Mouse (Mus musculus): ENCODE results near the gene Cdc42se1.

Cdc42se1 gene

DNA sequence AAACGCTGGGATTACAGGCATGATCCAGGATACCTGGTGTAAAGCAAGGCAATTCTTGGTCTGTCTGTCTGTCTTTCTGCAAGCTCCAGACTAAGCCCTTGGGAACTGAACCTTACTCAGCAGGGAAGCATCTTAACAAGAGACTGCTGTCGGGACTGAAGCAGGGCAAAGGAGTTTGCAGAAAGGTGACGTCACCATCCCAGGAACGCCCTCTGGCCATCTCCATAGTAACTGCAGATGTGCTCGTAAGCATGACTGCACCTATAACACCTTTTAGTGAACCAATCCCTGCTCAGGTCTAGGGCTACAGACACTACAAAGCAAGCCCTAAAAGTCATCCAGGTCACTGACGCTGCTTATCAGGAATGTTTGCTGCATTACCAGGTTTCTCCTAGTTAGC lies 4.2 kb upstream of the Cdc42se1 start:
- in situ Hi-C loops (cut with MboI, MseI): no loop called here

DNA sequence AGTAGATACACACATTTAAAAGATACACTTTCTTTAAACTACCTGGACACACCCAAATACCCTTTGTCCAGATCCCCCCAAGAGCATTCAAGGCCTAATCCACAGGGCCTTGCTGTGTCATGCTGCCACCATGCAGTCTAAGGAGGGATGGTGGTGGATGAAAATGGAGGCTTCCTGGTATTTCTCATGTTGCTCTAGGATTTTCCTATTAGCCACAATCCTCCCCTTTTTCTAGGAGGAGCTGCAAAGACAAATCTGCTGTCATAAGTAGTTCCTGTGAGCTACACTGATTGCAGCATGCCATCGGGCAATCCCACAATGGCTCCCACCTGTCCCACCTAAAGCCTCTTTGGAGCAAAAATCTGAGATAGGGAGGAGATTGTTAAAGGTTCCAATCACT lies 1.3 kb upstream of the Cdc42se1 start:
- in situ Hi-C loops (cut with MboI, MseI): no loop called here

DNA sequence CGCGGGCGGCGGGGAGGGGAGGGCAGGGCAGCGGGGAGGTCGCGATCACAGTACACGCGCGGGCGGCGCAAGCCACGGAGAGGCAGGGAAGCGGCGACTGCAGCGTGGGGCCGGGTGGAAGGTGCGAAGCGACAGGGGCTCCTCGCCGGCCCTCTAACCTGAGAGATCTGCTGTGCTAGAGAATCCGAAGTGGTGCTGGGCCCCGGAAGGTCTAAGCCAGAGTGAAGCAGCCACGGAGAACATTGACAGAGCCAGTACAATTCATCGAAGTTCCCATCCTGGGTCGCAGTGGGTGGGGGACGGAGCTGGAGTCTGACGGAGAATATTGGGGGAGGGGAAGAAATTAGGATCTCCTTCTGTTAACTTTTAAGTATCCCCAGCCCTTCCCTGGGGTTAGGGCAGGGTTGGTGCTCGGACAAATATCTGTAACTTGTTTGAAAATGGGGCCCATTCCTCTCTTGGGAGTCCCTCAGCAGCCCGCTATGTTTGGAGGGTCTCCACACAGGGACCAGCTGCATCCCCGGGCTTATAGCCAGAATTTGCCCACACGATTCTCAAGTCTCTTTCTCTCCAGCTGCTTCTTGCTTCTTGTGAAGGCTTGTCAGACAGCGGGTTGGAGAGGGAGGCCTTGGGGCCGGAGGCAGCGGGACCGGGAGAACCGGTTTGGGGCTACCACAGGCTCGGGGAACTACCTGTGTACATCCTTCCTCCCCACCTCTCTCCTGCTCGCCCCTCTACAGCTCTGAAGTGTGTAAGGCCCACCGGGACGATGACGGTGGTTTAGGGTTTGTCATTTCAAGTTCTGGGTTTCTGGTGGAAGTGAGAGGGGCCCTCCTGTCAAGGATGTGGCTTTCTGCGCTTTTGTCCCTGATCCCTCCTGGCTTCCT lies 605 bp downstream of the Cdc42se1 start:
- in situ Hi-C loops (cut with MboI, MseI): no loop called here

DNA sequence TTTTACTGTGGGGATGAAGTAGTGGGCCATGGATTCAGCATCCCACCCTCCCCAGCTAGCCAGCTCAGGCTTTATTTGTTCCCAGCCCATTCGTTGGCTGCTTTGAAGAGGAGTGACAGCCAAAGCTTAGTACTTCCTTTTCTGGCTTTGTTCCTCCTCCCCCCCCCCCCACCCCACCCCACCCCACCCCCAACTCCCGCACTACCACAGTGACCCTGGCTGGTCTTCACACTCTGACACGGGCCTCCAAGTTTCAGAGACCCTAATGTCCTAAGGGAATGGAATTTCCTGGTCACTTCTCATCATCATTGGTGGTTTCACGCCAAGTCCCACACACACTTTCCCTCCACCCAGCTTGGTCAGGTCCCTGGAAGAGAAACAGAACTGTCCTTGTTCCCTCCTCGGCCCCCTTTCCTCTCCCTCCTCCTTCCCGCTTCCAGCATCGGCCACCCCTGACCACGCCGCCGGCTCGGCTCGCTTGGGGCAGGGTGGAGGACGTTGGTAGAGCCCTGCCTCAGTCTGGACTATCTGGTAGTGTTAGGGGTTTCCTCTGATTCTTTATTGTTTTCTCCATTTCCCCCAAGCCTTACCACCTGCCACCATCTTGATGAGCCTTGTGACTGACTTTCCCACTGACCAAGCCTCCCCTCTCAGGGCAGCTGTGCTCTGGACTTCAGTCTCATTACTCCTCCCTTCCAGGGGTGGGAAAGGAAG lies 1.4 kb downstream of the Cdc42se1 start:
- in situ Hi-C loops (cut with MboI, MseI): no loop called here

DNA sequence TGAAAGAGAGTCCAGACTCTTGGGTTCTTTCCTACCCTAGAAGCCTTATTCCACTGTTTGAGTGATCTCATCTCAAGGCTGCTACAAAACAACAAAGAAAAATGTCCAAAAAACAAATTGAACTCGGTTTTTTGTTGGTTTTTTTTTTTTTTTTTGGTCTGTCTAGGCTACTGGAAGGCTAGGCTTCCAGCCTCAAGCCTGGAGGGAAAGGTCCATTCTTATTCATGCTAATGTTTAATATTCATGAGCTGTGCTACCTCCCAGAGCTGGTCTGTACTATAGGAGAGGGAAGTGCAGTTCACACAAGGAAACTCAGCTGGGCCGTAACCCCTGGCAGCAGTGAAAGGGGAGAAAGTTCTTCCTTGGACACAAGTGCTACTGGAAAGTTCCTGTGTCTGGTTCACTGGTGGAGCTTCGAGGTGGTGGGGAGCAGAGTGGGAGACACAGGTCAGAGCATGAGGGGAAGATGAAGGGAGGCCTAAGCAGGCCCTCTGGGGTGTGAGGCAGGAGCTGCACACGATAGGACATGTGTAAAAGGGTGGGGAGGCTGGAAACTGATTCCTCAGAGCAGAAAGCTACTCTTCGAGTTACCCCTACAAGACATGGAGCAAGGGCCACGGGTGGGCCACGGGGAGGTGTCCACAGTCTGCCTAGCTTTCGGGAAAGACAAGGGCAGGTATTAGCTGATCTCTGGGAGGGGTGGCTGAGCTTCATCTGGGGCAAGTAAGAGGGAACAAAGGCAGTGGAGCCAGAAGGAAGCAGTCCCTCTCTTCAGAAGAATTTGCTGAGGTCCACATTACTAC lies 2.2 kb downstream of the Cdc42se1 start:
- in situ Hi-C loops (cut with MboI, MseI): no loop called here

DNA sequence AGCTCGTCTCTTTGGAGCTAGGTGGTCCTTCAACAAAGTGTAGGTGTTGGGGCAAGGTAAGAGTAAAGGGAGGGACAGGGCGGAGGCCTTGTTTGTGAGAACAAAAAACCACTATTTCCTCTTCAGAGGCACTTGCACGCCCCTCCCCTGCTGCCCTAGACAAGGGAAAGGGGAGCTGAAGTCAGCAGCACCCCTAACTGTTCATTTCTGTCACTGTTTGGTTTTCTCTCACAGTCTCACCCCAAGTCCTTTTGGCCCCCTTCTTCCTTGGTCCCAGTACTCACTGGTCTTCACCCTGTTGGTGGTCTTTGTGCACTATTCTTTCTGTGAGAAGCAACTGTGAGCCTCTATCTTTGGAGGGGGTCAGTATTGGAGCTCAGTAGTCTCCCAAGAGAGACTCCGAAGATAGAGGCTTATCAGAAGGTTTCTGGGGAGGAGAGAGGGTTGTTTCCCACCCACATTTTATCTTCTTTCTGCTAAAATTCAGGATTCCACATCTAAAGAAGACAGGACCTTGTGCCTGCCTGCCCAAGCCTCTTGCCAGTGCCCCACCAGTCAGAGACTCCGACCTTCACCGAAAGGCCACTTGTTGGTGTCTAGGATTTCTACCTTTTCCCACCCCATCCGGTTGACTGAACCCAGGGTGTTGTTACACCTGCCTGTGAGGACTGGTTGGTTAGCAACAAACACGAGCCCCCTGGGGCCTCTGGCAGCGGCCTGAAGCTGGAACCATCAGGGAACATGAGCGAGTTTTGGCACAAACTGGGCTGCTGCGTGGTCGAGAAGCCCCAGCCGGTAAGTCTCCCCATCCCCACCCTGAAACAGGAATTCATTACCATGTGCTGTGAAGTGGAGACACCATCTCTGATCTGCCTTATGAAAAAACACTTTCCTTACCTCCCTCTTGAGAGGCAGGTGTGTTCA lies 3.0 kb downstream of the Cdc42se1 start, which contains the start of gene Mllt11:
TSS of gene Mllt11 (minus strand) at position 874 of the 924 bp plus-strand sequence.
- in situ Hi-C loops (cut with MboI, MseI): no loop called here

DNA sequence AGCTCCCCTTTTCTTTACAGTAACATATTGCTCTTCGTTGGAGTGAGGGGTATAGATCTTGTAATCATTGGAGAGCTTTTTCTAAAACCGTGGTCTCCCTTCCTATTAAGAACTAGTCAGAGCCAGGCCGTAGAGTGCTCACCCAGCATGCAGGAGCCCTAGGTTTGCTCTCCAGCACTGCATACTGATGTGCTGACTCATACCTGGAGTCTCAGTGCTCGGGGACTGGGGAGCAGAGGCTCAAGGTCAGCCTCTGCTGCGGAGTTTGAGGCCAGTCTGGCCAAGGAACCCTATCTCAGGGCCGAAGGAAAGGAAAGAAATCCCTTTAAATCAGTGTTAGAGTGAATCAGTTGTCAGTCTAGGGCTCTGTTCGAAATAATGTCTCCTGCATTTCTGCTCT lies 4.2 kb downstream of the Cdc42se1 start:
- in situ Hi-C loops (cut with MboI, MseI): no loop called here

DNA sequence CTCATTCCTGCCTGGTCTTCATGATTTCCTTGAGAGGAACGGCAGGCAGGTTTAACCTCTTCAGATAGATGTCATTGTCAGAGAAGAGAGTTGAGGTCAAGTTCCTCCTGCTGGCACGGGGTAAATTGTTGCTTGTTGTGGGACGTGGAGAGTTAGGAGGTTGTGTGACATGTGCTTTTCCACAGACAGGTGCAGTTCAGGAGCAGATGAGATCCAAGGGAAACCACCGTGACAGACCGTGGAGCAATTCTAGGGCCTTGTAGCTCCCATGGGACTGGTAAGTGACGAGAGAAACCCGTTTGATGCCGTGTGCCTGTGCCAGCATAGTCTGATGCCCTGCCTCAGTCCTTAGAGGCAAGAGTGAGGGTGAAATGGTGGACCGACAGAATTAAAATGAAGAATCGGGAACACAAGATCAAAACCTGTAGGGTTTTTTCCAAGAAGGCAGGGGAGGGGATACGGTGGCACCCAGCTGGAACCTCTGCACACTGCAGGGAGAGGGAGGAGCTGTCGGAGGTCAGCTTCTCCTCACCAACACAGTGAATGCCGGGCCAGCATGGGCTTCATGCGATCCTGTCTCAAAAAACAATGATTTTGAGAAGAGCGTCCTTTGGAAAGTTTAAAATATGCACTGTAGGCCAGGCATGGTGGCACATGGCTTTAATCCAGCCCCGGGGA lies 4.9 kb downstream of the Cdc42se1 start:
- in situ Hi-C loops (cut with MboI, MseI): no loop called here

DNA sequence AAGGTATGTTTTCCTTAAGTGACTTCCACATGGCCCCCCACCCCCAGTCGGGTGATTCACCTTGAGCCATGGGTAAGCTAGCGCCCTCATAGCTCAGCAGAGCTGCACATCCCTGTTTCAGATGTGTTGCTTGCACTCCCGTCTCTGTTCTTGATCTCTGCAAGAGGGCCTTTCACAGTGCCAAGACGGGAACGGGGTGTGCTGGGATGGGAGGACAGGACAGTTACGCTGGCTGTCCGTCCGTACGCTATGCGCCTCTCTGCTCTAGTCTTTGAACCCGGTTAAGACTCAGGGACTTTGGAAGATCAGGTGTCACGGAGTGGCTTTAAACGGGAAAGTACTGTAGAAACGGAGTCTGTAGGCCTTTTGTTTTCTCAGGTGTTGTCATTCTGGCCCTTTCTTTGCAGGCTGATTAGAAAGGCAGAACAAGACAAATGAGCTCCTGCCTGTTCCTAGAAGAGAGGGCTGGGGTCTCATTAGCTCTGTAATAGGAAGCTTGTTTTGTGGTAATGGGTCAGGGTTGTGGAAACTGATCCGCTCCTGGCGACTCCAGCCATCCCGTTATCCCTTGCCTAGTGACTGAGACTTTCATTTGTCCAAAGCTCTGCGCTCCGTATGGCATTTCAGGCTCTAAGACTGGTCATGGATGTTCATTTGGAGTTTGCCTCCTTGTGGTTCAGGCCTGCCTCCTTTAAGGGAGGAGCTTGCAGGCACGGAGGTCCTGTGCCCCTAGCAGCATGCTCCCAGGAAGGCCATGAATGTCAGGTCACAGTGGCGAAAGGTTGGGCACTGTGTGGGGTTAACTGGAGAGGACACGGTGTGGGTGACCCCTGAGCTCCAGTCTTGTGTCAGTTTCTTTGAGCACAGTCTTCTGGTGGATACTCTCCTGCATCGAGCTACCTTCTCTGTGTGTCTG lies 7.1 kb downstream of the Cdc42se1 start:
- in situ Hi-C loops (cut with MboI, MseI): no loop called here

DNA sequence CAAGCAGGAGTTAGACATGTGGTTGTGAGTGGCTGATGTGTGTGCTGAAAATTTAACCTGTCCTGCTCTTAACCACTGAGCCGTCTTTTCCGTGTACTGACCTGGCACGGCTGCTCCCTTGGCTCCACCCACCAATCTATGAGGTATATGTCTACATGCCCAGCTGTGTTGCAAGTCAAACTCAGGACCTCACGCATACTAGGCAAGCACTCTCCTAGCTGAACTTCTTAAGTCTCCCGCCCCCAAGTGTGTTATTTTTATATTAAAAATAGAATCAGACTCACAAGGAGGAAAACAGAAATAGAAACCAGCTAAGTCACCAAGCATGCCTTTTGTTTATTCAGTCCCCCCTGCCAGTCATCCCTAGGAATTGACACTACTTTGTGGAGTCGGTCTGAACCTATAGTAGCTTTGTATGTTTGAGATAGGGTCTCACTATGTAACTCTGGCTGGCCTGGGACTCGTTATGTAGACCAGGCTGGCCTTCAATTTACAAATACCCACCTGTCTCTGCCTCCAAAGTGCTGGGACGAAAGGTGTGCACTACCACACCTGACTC lies 9.1 kb downstream of the Cdc42se1 start:
- in situ Hi-C loops (cut with MboI, MseI): no loop called here

DNA sequence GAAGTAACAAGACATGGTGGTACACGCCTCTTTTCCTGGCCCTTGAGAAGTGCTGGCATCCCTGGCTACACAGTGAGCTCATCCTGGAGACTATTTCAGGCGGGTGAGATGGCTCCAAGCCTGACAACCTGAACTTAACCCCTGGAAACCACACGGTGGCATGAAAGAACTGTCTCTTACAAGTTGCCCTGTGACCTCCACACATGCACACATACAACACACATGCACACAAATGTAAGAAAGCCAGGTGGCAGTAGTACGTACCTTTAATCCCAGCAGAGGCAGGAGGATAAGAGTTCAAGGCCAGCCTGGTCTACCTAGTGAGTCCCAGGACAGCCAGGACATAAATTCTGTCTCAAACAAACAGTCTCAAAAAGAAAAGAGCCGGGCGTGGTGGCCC lies 10.5 kb downstream of the Cdc42se1 start:
- in situ Hi-C loops (cut with MboI, MseI): no loop called here

DNA sequence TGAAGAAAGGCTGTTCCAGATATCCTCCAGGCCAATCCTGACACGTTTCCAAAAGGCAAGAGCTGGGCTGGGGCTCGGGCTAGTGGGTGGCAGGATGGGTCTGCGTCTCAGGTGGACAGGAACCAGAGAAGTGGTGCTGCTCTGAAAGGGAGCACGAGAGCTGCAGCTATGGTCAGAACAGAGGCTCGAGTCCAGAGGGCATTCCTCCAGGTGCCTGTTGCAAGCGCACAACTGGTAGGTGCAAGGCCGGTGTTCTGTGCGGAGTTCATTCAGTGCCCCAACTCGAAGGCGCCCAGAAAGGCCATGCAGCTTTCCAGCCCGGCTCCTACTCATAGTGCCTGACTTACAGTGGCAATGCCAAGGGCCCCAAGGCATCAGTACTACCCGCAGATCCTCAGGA lies 11.4 kb downstream of the Cdc42se1 start:
- in situ Hi-C loops (cut with MboI, MseI): no loop called here

DNA sequence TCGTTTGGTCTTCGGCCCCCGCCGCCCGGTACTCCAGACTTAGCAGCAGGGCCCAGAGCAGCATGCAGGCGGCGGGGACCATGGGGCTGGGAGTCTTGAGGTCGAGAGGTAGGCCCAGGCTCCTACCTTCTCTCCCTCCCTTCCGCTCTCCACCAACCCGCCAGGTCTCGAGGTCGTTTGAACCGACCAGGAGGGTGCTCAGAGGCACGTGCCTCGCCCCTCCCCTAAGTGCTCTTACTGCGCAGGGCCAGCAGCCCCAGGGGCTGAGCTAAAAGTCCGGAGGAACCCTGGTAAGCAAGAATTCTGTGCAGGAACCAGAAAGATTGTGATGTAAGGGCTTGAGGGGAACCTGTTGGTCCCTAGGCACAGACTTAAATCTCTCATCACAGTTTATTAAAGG lies 12.4 kb downstream of the Cdc42se1 start:
- in situ Hi-C loops (cut with MboI, MseI): no loop called here

DNA sequence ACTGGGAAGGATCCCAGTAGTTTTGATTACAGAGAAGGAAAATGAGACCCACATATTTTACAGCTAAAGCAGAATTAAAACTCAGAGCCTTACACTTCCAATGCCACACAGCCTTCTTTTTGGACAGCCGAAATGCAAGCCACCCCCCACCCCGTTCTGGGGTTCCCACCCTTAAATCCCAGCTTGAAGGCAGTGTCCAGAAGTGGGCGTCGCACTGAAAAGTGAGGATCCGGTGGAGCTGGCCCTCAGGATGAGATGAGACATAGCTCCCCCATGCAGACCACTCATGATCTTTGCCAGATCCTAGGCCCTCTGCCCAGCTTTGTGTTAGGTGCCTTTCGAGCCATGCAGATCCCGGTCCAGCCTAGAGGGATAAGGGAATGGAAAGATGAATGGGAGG lies 13.0 kb downstream of the Cdc42se1 start, which contains the start of gene Gm128:
TSS of gene Gm128 (minus strand) at position 101 of the 400 bp plus-strand sequence.
- in situ Hi-C loops (cut with MboI, MseI): no loop called here

DNA sequence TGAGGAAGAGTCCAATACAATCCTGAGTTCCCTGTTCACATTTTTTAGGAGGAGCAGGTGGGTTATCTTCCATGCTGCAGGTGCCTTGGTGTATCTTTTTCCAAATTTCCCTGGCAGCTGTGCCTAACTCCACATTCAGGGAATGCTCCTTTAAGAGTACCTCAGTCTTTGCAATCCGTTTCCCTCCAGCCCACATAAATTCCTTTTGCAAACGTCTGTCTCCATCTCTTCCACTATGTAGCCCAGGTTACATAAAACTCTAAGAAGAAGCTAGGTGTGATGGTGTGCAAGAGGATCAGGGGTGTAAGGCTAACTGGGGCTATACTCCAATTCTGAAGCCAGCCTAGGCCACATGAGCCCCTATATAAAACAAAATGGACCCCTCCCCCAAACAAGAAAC lies 14.6 kb downstream of the Cdc42se1 start:
- in situ Hi-C loops (cut with MboI, MseI): no loop called here

DNA sequence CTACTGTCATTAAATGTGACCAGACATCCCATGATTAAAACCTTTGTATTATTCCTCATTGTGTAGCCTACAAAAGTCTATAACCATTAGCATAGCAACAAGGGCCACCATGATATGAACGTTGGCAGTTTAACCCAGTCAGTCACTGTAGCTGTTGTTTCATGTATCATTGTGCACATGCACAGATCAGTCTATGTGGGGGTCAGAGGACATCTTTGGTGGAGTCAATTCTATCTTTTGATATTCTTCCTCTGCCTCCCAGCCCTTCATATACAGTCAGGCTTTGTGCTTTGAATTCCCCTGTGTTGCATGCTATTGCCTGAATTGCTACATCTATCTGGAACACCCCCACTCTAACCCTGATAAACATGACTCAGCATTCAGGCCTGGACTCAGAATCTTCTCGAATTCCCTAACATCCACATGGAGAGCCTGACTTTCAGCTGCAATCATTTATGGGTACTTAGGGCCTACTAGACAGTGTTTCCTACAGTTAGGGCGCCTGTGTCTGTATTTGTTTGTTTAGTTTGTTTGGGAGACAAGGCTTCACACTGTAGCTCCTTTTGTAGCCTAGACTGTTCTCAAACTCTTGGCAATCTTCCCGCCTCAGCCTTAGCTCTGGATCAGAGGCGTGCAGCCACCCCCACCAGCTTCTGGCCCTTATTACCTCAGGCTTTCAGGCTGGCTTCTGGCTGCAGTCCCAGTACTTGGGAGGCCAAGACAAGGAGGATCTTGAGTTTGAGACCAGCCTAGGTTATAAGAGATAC lies 18.1 kb downstream of the Cdc42se1 start:
- in situ Hi-C loops (cut with MboI, MseI): no loop called here

DNA sequence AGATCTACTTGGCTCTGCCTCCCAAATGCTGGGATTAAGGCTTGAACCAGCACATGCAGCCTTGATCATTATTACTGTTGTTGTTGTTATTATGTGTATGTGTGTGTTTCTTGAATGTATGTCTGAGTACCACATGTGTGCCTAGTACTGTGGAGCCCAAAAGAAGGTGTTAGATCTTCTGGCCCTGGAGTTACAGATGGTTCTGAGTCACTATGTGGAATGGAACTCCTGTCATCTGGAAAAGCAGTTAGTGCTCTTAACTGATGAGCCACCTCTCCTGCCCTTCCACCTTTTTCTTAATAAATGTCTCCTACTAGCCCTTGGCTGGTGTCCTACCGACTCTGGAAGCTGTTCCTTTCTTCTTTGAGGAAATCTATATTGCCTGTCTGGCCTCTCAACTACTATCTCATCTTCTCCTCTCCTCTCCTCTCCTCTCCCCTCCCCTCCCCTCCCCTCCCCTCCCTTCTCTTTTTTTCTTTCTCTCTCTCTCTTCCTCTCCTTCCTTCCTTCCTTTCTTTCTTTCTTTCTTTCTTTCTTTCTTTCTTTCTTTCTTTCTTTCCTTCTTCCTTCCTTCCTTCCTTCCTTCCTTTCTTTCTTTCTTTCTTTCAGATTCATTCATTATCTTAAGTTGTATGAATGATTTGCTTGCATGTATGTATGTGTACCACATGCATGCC lies 19.3 kb downstream of the Cdc42se1 start:
- in situ Hi-C loops (cut with MboI, MseI): no loop called here

DNA sequence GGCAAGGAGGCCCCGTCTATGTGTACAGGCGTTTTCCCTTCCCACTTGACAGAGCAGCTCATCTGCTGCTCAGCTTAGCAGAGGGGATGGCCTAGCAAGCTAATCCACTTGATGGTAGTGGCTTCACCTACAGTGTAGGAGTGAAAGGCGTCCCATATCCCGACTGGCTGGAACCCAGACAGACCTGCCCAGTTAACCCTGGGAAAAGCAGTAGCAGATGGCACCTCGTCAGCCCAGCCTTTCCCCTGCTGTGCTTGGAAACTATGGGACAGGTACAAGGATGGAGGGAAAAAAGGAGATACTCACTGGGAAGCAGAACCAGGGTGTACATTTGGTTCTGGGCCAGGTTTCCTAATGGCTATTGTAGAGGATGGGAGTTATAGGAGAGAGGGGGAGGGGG lies 21.8 kb downstream of the Cdc42se1 start:
- in situ Hi-C loops (cut with MboI, MseI): no loop called here

All from T-helper 1 cell (primary cell).